Mouse (Mus musculus): ENCODE measurements around the gene Mdga2.

GRCm38 (mm10) chr12:66707431-66707830 lies 514.9 kb downstream of the Mdga2 start:
- TF ChIP-seq CTCF (IDR thresholded peaks at IDR 0.05 in 2 of 3, conservative IDR thresholded peaks at IDR 0.05 in 1 of 3; ENCODE audit: control insufficient read depth in 1 of 3, insufficient read depth in 1 of 3, low read depth in 2 of 3, low read length in 3 of 3, poor library complexity in 1 of 3, severe bottlenecking in 1 of 3) (no peak), TAL1 (IDR thresholded peaks at IDR 0.05; ENCODE audit: low read length) (no peak), CHD1 (IDR thresholded peaks at IDR 0.05; ENCODE audit: low read depth, low read length) (no peak), EP300 (IDR thresholded peaks at IDR 0.05; ENCODE audit: low read depth in 1 of 2, low read length in 2 of 2) (no peak), GATA1 (IDR thresholded peaks at IDR 0.05; ENCODE audit: low read depth, low read length) (no peak), POLR2AphosphoS2 (IDR thresholded peaks at IDR 0.05; ENCODE audit: low read length) (no peak)
